Mouse (Mus musculus) kidney, postnatal 0 days (tissue): ENCODE measurements around the gene Ccdc85c. TPM values are rescaled to one million over a fixed set of nuclear protein-coding genes. Genes with fewer than 3 reads are reported as not detected.

Source experiments
- ATAC-seq: fragments of 200-750 bp; cut with Nextera tagmentation; replicated peaks from 2 replicates; pipeline ENCODE4 v1.8.0; 2017; ENCODE audit warnings: low read depth, moderate number of reproducible peaks, moderate TSS enrichment, moderate library complexity; ENCODE audit not compliant: low FRiP score
- DNase-seq: peaks from one replicate; pipeline ENCODE4 v3.0.0-alpha.2; 2016; ENCODE audit warnings: low spot score
- H3K27ac ChIP-seq: fragments of 300-500 bp; sonication (generic); 2 replicates; pipeline ENCODE4 v1.5.1; 2014; ENCODE audit warnings: mild to moderate bottlenecking
- H3K27me3 ChIP-seq: fragments of 300-500 bp; sonication (generic); 2 replicates; pipeline ENCODE4 v1.6.1; 2014; ENCODE audit warnings: low read length, mixed read lengths; ENCODE audit not compliant: insufficient read depth
- H3K36me3 ChIP-seq: fragments of 300-500 bp; sonication (generic); 2 replicates; pipeline ENCODE4 v1.6.1; 2014; ENCODE audit warnings: low read length, mixed read lengths; ENCODE audit not compliant: insufficient read depth
- H3K4me1 ChIP-seq: fragments of 300-500 bp; sonication (generic); replicated peaks from 2 replicates; pipeline ENCODE4 v1.6.1; 2014; ENCODE audit warnings: antibody characterized with exemption, low read length, mixed read lengths; ENCODE audit not compliant: insufficient read depth
- H3K4me2 ChIP-seq: fragments of 300-500 bp; sonication (generic); 2 replicates; pipeline ENCODE4 v1.6.1; 2014; ENCODE audit warnings: mild to moderate bottlenecking, low read length, moderate library complexity, mixed read lengths
- H3K4me3 ChIP-seq: fragments of 300-500 bp; sonication (generic); replicated peaks from 2 replicates; pipeline ENCODE4 v1.5.1; 2014; ENCODE audit warnings: low read depth, low read length
- H3K9ac ChIP-seq: fragments of 300-500 bp; sonication (generic); 2 replicates; pipeline ENCODE4 v1.6.1; 2014; ENCODE audit warnings: low read depth, low read length
- H3K9me3 ChIP-seq: fragments of 300-500 bp; sonication (generic); replicated peaks from 2 replicates; pipeline ENCODE4 v1.6.1; 2016; ENCODE audit warnings: low read length, inconsistent platforms, mixed read lengths
- CTCF ChIP-seq: IDR thresholded peaks from 2 replicates; pipeline ENCODE4 v1.5.1; 2016; ENCODE audit warnings: antibody characterized with exemption, low read depth, mild to moderate bottlenecking, moderate library complexity
- WGBS: fragments of 180-500 bp; shearing (Covaris S2); extraction: QIAGEN DNeasy Blood & Tissue Kit; methylation state at CpG from one replicate; pipeline ENCODE4 v1.1.7; 2014; 5-methylcytosine and 5-hydroxymethylcytosine counted together
- polyA plus RNA-seq: library from polyadenylated mRNA; unstranded; fragments of >200 nt; fragmentation: Nextera tagmentation; extraction: Ambion mirVana; gene quantifications from 2 replicates; pipeline ENCODE4 v1.2.1, GENCODE M21; 2015

The Ccdc85c gene
- polyA plus RNA-seq, 1 experiment from 2014 or later, result 7.7 TPM

DNA sequence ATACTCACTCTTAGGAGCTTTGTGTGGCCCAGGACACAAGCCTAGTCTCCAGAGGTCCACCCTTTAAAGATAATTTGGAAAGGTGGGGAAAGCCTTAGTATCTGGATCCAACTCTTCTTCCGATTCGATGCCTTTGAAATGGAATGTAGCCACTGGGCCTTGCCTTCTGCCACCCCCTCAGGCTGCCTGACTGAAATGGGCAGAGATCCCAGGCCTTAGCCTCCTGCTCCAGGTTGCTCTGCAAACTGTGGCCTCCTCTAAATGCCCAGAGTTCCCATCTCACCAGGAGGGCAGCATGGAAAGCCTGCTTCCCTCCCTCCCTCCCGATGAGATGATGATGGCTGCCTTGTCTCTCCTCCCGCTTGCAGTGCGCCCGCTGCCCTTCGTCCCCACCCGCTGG, 11.8 kb upstream of the Ccdc85c start:
- Histone ChIP-seq H3K4me3 (no peak overlapping the region), H3K4me1 (0 out of 2 replicates have a peak, but pooled peaks cover 8% of the 10 kb centered on the region), H3K9ac (no peak overlapping the region), H3K4me2 (no peak overlapping the region), H3K27me3 (no peaks in the 10 kb centered on the region), H3K9me3 (no peaks in the 10 kb centered on the region), H3K27ac (no peak overlapping the region), H3K36me3 (no peaks in the 10 kb centered on the region)
- DNase-seq (no peak), ATAC-seq (no peak)
- WGBS, result 93% methylated on average over 8 of the region's 8 CpGs
- no peak for TF ChIP-seq CTCF

DNA sequence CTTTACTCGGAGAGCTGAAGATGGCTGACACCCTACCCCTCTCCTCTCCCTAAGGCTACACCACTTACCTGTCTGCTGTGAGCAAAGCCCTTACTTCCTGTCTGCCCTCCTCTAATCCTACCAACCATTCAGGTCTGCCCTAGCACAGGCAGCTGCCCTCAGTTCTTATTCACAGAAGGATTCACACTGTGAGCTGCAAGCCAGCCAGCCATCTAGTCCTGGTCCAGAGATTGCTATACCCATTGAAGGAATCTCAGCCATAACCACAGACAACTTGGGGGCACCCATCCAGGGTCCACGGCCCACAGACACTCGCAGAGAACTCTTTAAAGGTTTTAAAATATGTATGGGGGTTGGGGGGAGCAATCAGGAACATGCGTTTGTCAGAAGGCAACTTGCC, 11.2 kb upstream of the Ccdc85c start:
- Histone ChIP-seq H3K27me3 (no peaks in the 10 kb centered on the region), H3K4me3 (no peak overlapping the region), H3K4me2 (no peak overlapping the region), H3K4me1 (0 out of 2 replicates have a peak, but pooled peaks cover 8% of the 10 kb centered on the region), H3K27ac (no peak overlapping the region), H3K9ac (no peak overlapping the region), H3K9me3 (no peaks in the 10 kb centered on the region), H3K36me3 (no peaks in the 10 kb centered on the region)
- 83% methylated on average over 4 of the region's 4 CpGs for WGBS
- DNase-seq (no peak), ATAC-seq (no peak)
- no peak for TF ChIP-seq CTCF

DNA sequence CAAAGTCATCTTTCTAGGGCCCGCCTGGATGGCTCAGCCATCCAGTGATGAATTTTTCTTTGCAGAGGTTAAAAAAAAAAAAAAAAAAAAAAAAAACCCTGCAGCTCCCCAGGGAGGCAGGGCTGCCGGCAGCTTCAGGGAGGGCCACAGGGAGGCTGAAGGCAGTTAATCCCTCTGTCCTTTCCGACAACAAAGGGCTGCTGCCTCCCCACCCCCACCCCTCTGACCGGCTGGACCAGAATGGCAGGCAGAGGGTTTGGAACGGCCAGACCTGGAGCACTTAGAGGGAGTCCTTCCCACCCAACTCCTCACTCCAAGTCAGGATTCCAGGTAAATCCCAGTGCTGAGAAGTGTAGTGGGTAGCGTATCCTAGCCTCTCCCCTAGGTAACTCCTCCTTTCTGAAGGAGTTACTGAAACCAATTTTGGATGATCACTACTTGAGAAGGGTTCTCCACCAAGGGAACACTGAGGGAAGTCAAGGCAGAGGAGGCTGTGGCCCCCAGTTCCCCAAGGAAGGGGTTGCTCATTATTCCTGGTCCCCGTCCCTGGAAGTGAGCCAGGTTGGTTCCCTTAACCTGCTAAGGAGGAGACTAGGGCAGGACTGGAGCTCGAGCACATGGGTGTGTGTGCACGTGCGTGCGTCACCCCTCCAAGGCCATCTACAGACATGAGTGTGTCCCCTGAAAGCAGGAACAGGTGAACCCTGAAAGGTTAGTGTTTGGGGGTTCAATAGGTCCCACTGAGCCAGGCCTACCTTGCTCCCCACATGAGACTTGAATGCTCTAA, 10.2 kb upstream of the Ccdc85c start:
- no peak for TF ChIP-seq CTCF
- WGBS, result 34% methylated on average over 11 of the region's 11 CpGs

DNA sequence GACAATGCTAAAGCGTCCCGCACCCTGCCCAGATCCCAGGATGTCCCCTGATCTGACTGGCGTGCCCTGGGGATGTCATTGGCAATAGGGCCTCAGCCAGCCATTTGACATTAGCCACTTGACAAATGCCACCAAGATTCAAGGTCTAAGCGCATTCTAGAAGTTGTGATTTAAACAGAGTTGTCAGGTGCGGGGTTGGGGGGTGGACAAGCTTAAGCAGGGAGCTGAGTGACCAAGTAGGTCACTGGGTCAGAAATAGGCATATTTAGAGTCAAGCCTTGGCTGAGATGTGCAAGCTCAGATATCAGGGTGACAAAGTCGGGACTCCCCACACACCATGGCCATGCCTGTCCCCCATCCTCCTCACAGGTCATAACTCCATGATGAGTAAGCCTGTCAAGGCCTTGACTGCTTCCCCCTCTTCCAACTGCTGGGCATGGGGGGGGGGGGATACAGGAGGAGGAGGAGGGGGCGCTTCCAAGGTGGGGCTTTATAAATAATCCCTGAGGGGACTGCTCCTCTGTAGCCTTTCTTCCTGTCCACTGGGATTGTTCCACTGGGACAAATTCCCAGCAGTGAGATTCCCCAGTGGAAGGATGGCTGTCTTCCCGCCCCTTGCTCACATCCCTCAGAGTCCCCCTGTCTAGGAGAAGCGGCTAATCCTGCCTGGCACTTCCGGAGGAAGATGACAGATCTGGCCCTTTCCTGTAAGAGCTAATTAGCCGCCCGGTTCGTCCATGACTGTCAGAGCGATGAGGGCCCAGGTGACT, 9.4 kb upstream of the Ccdc85c start:
- 40% methylated on average over 13 of the region's 14 CpGs for whole genome bisulfite sequencing
- 0 out of 2 replicates have a peak, but pooled peaks have one; percentile 12 for ATAC-seq

More for the DNA sequence above, 10.2 kb upstream of the Ccdc85c start:
- DNase-seq, result peak; percentile 54
- H3K36me3 ChIP-seq, result no peaks in the 10 kb centered on the region
- H3K4me2 ChIP-seq, result peak overlapping the region; percentile 13; the same call in 1 of the 2 replicates
- H3K9ac ChIP-seq, result no peak overlapping the region
- no peak overlapping the region for H3K27ac ChIP-seq
- H3K27me3 ChIP-seq, result no peaks in the 10 kb centered on the region
- no peaks in the 10 kb centered on the region for H3K9me3 ChIP-seq
- H3K4me3 ChIP-seq, result no peak overlapping the region
- no peak for ATAC-seq
- H3K4me1 ChIP-seq, result 0 out of 2 replicates have a peak, but pooled peaks cover 8% of the 10 kb centered on the region

DNA sequence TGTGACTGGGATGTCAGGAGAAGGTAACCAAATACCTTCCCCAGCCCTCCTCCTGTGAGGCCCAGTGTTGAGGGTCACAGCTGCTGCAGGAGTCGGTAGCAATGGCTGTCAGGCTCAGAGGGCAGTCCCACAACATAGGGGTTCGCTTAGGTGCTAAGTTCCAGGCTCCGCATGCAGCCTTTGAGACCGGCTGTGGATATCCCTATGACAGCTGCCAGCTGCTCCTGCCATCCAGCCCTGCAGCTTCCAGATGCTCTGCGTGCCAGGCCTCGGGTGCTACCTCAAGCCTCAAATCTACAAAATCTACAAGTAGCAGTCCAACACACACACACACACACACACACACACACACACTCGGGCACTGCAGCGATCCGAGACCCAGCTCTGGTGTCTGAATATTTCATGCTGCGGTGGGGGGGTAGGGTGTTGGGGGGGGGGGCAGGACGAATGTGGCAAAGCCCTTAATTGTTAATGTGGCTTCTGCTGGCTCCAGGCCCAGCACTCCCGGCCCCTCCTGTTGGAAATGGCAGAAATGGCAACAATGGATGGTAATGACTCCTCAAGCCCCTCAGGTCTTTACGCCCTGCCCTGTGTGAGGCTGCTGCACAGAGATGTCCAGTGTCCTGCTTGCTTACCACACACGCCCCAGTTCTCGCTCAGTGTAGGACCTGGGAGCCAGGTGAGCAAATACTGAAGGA, 3.1 kb upstream of the Ccdc85c start:
- ATAC-seq, result no peak
- Histone ChIP-seq H3K4me1 (peaks cover 27% of the 10 kb centered on the region), H3K9ac (no peak overlapping the region), H3K4me3 (no peak overlapping the region), H3K4me2 (no peak overlapping the region), H3K9me3 (no peaks in the 10 kb centered on the region), H3K27ac (no peak overlapping the region), H3K27me3 (no peaks in the 10 kb centered on the region), H3K36me3 (no peaks in the 10 kb centered on the region)
- peak; percentile 60 for DNase-seq
- 41% methylated on average over 15 of the region's 15 CpGs for WGBS
- TF ChIP-seq CTCF, result no peak

More for the DNA sequence above, 9.4 kb upstream of the Ccdc85c start:
- H3K27me3 ChIP-seq, result no peaks in the 10 kb centered on the region
- H3K4me3 ChIP-seq, result no peak overlapping the region
- H3K9me3 ChIP-seq, result no peaks in the 10 kb centered on the region
- peak; percentile 58 for DNase-seq
- H3K27ac ChIP-seq, result no peak overlapping the region
- no peak for TF ChIP-seq CTCF
- H3K9ac ChIP-seq, result no peak overlapping the region
- no peaks in the 10 kb centered on the region for H3K36me3 ChIP-seq
- peak overlapping the region; percentile 13; the same call in 1 of the 2 replicates for H3K4me2 ChIP-seq
- 0 out of 2 replicates have a peak, but pooled peaks cover 8% of the 10 kb centered on the region for H3K4me1 ChIP-seq

DNA sequence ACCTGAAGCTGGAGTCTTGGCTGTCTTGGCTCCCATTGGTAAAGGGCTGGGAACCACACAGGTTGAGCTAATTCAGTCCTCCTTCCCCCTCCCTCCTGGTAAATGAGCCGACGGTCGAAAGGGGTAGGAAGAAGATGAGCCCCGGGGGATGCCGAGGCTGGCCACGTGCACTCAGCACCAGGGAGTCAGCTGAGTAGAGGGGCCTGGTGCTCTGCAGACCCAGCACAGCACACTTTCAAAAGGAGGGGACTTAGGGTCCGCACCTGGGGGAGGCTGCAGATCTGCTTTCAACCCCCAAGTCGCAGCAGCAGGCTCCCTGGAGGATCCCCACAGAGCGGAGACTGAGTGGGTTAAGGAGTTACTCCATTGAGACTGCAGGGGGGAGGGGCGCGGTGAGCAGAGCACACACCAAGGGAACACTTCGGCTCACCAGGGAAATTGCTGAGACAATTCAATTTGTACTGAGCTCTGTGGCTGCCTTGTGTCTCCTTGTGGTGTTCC, 2.2 kb upstream of the Ccdc85c start:
- Histone ChIP-seq H3K4me1 (peaks cover 35% of the 10 kb centered on the region), H3K36me3 (no peaks in the 10 kb centered on the region), H3K27me3 (no peaks in the 10 kb centered on the region), H3K9me3 (no peaks in the 10 kb centered on the region), H3K9ac (no peak overlapping the region), H3K4me3 (no peak overlapping the region), H3K4me2 (peak overlapping the region; percentile 97), H3K27ac (no peak overlapping the region)
- WGBS, result 5% methylated on average over 12 of the region's 12 CpGs
- DNase-seq, result no peak
- TF ChIP-seq CTCF, result peak; percentile 36; the same call in 1 of the 2 replicates
- ATAC-seq, result no peak
